Mouse (Mus musculus) stomach, embryonic 16.5 days (tissue): ENCODE measurements around the gene Ank3. TPM values are rescaled to one million over a fixed set of nuclear protein-coding genes. Genes with fewer than 3 reads are reported as not detected.

Experiments
- ATAC-seq: fragments of 200-750 bp; cut with Nextera tagmentation; 2 replicates; pipeline ENCODE4 v1.8.0; 2017; ENCODE audit warnings: moderate number of reproducible peaks, moderate TSS enrichment; ENCODE audit not compliant: insufficient read depth, low FRiP score
- H3K27ac ChIP-seq: fragments of 300-500 bp; sonication (generic); 2 replicates; pipeline ENCODE4 v1.5.1; 2014; ENCODE audit warnings: low read length
- H3K27me3 ChIP-seq: fragments of 300-500 bp; sonication (generic); 2 replicates; pipeline ENCODE4 v1.6.1; 2014; ENCODE audit warnings: low read length, control low read depth, mixed read lengths; ENCODE audit not compliant: control insufficient read depth, insufficient read depth
- H3K36me3 ChIP-seq: fragments of 300-500 bp; sonication (generic); 2 replicates; pipeline ENCODE4 v1.6.1; 2014; ENCODE audit warnings: low read length; ENCODE audit not compliant: control insufficient read depth, insufficient read depth
- H3K4me1 ChIP-seq: fragments of 300-500 bp; sonication (generic); 2 replicates; pipeline ENCODE4 v1.6.1; 2014; ENCODE audit warnings: low read length, control low read depth, mixed read lengths; ENCODE audit not compliant: control insufficient read depth, insufficient read depth
- H3K4me2 ChIP-seq: fragments of 300-500 bp; sonication (generic); 2 replicates; pipeline ENCODE4 v1.6.1; 2014; ENCODE audit warnings: low read depth, low read length, mixed read lengths
- H3K4me3 ChIP-seq: fragments of 300-500 bp; sonication (generic); replicated peaks from 2 replicates; pipeline ENCODE4 v1.5.1; 2014; ENCODE audit warnings: mild to moderate bottlenecking, low read length
- H3K9ac ChIP-seq: fragments of 300-500 bp; sonication (generic); 2 replicates; pipeline ENCODE4 v1.6.1; 2014; ENCODE audit warnings: low read length
- H3K9me3 ChIP-seq: fragments of 300-500 bp; sonication (generic); replicated peaks from 2 replicates; pipeline ENCODE4 v1.6.1; 2016; ENCODE audit warnings: low read length, control low read depth; ENCODE audit not compliant: control insufficient read depth
- WGBS: fragments of 180-500 bp; shearing (Covaris S2); extraction: QIAGEN DNeasy Blood & Tissue Kit; methylation state at CpG from one replicate; pipeline ENCODE4 v1.1.7; 2014; 5-methylcytosine and 5-hydroxymethylcytosine counted together
- polyA plus RNA-seq: library from polyadenylated mRNA; unstranded; fragments of >200 nt; fragmentation: Nextera tagmentation; extraction: Ambion mirVana; gene quantifications from 2 replicates; pipeline ENCODE4 v1.2.1, GENCODE M21; 2015

Ank3 gene
- polyA plus RNA-seq, 1 experiment from 2014 or later: 37.7 TPM

DNA sequence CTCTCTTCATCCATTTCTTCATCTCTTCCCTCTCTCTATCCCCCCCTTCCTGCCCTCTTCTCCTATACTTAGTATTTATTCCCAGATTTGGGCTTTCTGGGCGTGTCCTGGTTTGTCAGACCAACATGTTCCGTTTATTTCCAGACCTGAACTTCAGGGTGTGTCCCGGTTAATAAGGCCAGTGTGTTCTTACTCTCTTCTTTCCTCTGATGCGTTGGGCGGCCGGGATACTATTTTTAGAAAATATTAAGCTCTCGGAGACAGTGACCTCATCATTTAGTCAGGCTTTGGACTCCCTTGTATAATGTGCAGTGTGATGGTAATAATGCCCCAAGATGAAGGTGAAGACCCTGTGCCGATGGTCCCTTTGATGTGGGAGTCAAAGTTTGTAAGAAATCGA, 546.3 kb downstream of the Ank3 start:
- Histone ChIP-seq H3K4me2 (no peak overlapping the region), H3K4me1 (no peaks in the 10 kb centered on the region), H3K4me3 (no peak overlapping the region), H3K27me3 (no peaks in the 10 kb centered on the region), H3K27ac (no peak overlapping the region; the same call in 1 of the 2 replicates), H3K36me3 (no peaks in the 10 kb centered on the region), H3K9me3 (no peaks in the 10 kb centered on the region), H3K9ac (no peak overlapping the region)
- 59% methylated on average over 9 of the region's 9 CpGs for WGBS
- peak; percentile 67; the same call in 1 of the 2 replicates for ATAC-seq

DNA sequence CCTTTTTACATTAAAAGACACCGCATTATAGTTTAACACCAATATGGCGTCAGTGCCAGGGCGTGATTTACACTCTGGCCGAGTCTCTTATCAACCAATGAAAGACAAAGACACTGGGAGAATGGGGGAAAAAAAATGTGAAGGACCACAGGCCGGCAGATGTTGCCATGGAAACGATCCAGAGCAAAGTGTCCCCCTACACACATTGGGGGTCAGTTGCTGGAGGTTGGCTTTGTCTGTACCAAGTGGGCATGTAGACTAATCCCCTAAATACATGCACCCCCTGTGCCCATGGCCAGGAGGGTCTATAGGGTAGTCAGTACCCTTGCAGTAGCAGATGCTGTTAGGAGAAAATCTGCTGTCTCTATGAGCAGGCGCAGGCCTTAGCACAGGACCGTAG, 547.3 kb downstream of the Ank3 start:
- no peak overlapping the region for H3K4me2 ChIP-seq
- WGBS: 73% methylated on average over 8 of the region's 8 CpGs
- H3K9me3 ChIP-seq: no peaks in the 10 kb centered on the region
- no peaks in the 10 kb centered on the region for H3K36me3 ChIP-seq
- no peaks in the 10 kb centered on the region for H3K4me1 ChIP-seq
- no peak for ATAC-seq
- no peak overlapping the region for H3K4me3 ChIP-seq
- no peaks in the 10 kb centered on the region for H3K27me3 ChIP-seq
- no peak overlapping the region for H3K27ac ChIP-seq
- H3K9ac ChIP-seq: no peak overlapping the region

DNA sequence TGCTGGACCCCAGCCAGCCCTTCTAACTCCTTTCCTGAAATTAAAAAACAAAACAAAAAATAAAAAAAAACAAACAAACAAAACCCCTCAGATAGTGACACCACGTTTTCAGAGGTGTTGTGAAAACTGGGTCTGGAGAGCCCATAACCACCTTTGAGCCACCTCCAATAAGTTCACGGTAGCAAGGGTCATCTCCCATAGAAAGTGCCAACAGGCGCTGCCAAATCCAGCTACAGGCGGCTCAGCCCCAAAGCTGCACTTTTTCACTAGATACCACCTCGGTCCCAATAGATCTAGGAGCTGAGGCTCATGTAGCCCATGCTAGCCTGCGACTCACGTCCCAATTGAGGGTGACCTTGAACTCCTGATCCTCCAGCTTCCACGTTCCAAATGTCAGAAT, 547.7 kb downstream of the Ank3 start:
- WGBS: 85% methylated on average over 8 of the region's 8 CpGs
- Histone ChIP-seq H3K4me3 (no peak overlapping the region), H3K36me3 (no peaks in the 10 kb centered on the region), H3K9ac (no peak overlapping the region), H3K9me3 (no peaks in the 10 kb centered on the region), H3K4me1 (no peaks in the 10 kb centered on the region), H3K4me2 (no peak overlapping the region), H3K27me3 (no peaks in the 10 kb centered on the region), H3K27ac (no peak overlapping the region)
- ATAC-seq: no peak

DNA sequence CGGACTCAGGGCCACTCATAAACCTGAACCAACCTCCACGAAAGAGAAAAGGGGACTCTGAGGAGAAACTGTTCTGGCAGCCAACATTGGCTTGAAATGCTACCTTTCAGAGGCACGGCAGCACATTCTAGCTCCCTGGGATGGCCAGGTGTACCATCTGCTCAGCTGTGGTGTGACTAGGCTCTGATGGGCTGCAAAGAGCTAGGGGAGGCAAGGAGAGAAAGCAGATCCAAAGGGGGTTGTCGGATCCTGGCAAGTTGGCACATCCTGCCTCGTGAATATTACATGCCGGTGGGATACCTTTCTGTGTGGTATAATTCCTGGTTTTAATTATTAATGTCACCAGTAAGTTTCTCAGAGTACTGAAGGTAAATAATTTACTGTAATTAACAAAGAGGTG, 548.5 kb downstream of the Ank3 start:
- Histone ChIP-seq H3K27ac (no peak overlapping the region), H3K9ac (no peak overlapping the region), H3K4me1 (no peaks in the 10 kb centered on the region), H3K36me3 (no peaks in the 10 kb centered on the region), H3K4me2 (no peak overlapping the region), H3K27me3 (no peaks in the 10 kb centered on the region), H3K4me3 (no peak overlapping the region), H3K9me3 (no peaks in the 10 kb centered on the region)
- ATAC-seq: no peak
- WGBS: 90% methylated on average over 6 of the region's 6 CpGs

DNA sequence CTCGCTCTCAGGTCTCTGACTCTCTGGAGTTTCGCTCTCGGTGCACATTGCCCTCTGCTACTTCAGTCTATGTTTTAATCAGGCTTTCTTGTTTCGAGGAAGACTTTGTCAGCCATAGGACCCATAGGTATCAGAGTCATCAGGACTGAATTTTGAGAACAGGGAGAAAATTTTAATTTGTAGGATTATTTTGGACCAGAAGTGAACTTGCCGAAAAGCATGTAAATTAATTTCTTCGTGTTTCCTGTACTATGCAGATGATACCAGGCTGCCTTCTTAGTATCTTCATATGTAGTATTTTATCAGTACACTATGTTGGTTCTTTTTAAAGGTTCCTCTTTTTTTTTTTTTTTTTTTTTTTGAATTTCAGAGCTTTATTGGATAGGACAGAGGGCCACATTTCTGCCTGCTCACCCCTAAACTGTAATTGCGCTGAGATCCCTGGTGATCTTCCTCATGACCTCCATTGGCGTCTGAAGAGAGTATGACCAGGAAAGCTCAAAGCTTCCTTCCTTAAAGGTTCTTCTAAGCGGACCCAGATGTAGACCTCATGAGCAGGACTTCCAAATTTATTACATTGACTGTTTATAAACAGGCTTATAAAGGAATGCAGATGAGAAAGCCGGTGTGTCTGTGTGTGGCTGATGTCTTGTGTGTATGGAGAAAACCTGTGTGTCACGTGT, 551.8 kb downstream of the Ank3 start:
- no peak overlapping the region for H3K9ac ChIP-seq
- ATAC-seq: no peak
- 84% methylated on average over 11 of the region's 11 CpGs for WGBS
- H3K27me3 ChIP-seq: no peaks in the 10 kb centered on the region
- no peaks in the 10 kb centered on the region for H3K36me3 ChIP-seq
- H3K4me3 ChIP-seq: no peak overlapping the region
- H3K4me2 ChIP-seq: no peak overlapping the region
- H3K4me1 ChIP-seq: no peaks in the 10 kb centered on the region
- no peak overlapping the region for H3K27ac ChIP-seq
- H3K9me3 ChIP-seq: no peaks in the 10 kb centered on the region

DNA sequence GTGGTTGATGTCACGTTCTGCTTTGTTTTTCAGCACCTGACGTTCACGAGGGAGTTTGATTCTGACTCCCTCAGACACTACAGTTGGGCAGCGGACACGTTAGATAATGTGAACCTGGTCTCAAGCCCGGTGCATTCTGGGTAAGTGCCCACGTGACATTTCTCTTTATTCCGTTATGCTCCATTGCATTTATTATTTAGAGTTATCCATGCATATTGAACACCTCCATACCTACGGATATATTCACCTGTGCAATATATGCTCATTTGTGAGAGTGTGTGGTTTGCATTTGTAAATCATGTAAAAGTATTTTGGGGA, 552.3 kb downstream of the Ank3 start:
- Histone ChIP-seq H3K36me3 (no peaks in the 10 kb centered on the region), H3K4me2 (no peak overlapping the region), H3K9ac (no peak overlapping the region), H3K27me3 (no peaks in the 10 kb centered on the region), H3K4me3 (no peak overlapping the region), H3K27ac (no peak overlapping the region), H3K4me1 (no peaks in the 10 kb centered on the region), H3K9me3 (no peaks in the 10 kb centered on the region)
- 86% methylated on average over 9 of the region's 9 CpGs for WGBS
- no peak for ATAC-seq

DNA sequence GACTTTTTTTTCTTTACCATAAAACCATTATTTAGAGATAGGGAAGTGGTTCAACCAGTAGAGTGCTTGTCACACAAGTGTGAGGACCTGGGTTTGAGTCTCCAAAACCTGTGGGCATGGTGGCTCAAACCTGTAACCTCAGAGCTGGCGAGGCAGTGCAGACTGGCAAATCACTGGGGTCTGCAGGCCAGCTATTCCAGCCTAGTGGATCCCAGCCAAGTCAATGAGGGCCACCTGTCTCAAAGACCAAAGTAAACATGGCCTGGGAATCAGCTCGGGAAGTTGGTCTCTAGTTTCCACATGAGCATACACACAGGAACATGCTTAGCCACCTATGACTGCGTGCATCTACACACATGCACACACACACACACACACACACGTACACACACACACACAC, 552.9 kb downstream of the Ank3 start:
- Histone ChIP-seq H3K4me1 (no peaks in the 10 kb centered on the region), H3K4me2 (no peak overlapping the region), H3K27ac (no peak overlapping the region), H3K9me3 (no peaks in the 10 kb centered on the region), H3K4me3 (no peak overlapping the region), H3K9ac (no peak overlapping the region), H3K27me3 (no peaks in the 10 kb centered on the region), H3K36me3 (no peaks in the 10 kb centered on the region)
- 70% methylated on average over 4 of the region's 4 CpGs for WGBS
- ATAC-seq: no peak

DNA sequence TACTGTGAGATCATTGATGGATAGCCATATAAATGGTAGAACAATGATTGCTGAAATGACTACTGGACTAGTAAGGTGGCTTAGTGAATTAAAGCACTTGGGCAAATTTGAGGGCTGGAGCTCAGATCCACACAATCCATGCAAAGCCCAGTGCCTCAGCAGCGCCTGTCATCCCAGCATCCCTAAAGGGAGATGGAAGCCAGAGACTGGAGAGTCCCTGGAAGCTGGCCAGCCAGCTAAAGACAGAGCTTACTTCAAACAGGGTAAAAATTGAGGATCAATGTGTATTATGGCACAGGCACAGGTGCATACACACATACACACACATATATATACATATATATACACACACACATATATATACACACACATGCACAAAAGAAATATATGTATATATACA, 553.7 kb downstream of the Ank3 start:
- no peaks in the 10 kb centered on the region for H3K4me1 ChIP-seq
- no peaks in the 10 kb centered on the region for H3K9me3 ChIP-seq
- no peak overlapping the region for H3K4me3 ChIP-seq
- H3K9ac ChIP-seq: no peak overlapping the region
- H3K36me3 ChIP-seq: no peaks in the 10 kb centered on the region
- WGBS: 64% methylated on average over 1 of the region's 1 CpGs
- ATAC-seq: no peak
- H3K4me2 ChIP-seq: no peak overlapping the region
- H3K27me3 ChIP-seq: no peaks in the 10 kb centered on the region
- no peak overlapping the region for H3K27ac ChIP-seq

DNA sequence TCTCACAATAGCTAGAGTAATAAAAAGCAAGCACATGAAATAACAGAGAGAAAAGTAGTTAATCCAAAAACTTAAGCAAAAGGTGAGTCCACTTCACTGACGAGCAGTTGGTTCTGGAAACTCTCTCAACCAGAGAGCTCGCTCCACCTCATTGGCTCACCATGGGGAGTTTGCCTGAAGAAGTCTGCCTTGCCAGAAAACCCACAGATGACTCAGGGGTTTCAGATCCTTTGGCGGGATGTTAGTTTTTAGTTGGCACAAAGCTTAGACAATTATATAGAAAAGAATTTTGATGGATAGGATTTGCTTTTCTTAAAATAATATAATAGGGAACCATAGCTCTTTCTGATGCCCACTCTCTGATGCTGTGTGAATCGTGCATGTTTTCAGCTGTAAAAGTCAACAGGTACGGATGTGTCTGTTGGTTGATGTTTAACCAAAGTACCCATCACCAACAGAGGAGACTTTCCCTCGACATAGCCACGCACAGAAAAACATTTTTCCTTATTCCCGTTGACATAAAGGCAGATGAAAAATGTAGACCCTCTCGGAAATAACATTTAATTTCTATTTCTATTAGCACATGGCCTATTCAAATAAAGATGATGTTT, 556.2 kb downstream of the Ank3 start:
- no peak overlapping the region for H3K9ac ChIP-seq

More for the DNA sequence above, 556.2 kb downstream of the Ank3 start:
- Histone ChIP-seq H3K27ac (no peak overlapping the region), H3K4me1 (no peaks in the 10 kb centered on the region), H3K9me3 (no peaks in the 10 kb centered on the region), H3K36me3 (0 out of 2 replicates have a peak, but pooled peaks cover 8% of the 10 kb centered on the region), H3K4me2 (no peak overlapping the region), H3K4me3 (no peak overlapping the region), H3K27me3 (no peaks in the 10 kb centered on the region)
- WGBS: 69% methylated on average over 9 of the region's 9 CpGs
- ATAC-seq: no peak
